Mouse (Mus musculus): ENCODE measurements around the gene Sh3bgrl3.

Sh3bgrl3 gene

GRCm38 (mm10) chr4:134084999-134085398, 43.6 kb downstream of the Sh3bgrl3 start:
- no peak for DNase-seq (ENCODE audit: extremely low read depth, insufficient read length, low spot score)

DNA sequence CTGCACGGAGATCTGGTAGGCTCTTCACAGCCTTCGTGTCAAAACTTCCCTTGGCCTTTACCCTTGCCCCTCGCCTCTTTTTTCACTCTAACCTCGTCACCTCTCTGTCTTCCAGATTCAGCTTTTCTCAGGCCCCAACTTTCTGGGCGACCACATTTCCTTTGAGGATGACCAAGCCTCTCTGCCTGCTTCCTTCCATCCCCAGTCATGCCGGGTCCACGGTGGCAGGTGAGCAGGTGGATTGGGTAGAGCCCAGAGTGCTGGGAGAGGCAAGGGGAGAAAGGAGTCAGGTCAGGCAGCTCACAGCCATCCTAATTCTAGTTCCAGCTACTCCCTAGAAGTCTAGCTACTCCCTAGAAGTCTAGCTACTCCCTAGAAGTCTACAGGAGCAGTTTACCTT, 46.1 kb downstream of the Sh3bgrl3 start:
- no peak for DNase-seq (ENCODE audit: extremely low read depth, insufficient read length, low spot score)

GRCm38 (mm10) chr4:134081730-134082386, 46.7 kb downstream of the Sh3bgrl3 start:
- DNase-seq (ENCODE audit: extremely low read depth, insufficient read length, low spot score) = no peak

GRCm38 (mm10) chr4:134080674-134081073, 47.9 kb downstream of the Sh3bgrl3 start:
- DNase-seq (ENCODE audit: extremely low read depth, insufficient read length, low spot score) = no peak

DNA sequence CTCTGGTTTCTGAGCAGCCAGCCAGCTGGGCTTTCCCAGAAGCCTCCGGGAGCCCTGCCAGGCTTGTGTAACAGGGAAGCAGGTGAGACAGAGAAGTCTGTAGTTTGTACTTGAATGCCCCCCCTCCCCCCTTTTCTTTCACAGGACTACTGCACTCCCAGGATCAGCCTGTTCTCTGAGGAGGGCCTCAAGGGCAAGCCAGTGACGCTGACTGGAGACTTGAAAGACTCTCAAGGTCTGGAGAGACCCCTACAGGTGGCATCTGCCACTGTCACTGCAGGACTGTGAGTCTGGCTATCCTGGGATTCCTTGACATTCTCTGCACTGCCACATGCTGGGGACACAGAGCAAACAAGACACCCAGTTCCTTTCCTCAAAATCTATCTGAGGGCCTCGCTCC, 49.9 kb downstream of the Sh3bgrl3 start:
- DNase-seq (ENCODE audit: extremely low read depth, insufficient read length, low spot score) = no peak
